Mouse (Mus musculus) liver (tissue): ENCODE measurements around the gene Dpp8.

ENCODE experiments used
- DNase-seq: peaks from one replicate; pipeline ENCODE4 v3.0.0-alpha.2; 2020; ENCODE audit warnings: mixed read lengths

Dpp8 gene

DNA sequence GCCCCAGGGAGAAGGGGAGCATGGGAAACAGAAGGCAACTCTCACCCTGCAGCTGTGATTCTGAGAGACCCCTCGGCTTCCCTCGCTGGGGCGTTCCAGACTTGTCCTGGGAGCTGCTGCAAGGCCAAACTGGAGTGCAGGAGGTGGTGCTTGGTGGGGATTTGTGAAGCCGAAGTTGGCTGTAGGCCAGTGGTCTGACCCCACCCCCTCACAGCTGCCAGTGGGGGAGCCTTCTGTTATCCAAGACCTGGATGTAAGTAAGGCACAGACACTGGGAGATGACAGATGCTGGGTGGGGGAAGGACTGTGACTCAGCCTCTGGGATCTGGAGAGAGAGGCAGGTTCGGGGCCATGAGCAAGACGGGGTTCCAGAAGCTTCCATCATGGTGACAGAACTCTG, 62.0 kb downstream of the Dpp8 start:
- peak; percentile 60 for DNase-seq

DNA sequence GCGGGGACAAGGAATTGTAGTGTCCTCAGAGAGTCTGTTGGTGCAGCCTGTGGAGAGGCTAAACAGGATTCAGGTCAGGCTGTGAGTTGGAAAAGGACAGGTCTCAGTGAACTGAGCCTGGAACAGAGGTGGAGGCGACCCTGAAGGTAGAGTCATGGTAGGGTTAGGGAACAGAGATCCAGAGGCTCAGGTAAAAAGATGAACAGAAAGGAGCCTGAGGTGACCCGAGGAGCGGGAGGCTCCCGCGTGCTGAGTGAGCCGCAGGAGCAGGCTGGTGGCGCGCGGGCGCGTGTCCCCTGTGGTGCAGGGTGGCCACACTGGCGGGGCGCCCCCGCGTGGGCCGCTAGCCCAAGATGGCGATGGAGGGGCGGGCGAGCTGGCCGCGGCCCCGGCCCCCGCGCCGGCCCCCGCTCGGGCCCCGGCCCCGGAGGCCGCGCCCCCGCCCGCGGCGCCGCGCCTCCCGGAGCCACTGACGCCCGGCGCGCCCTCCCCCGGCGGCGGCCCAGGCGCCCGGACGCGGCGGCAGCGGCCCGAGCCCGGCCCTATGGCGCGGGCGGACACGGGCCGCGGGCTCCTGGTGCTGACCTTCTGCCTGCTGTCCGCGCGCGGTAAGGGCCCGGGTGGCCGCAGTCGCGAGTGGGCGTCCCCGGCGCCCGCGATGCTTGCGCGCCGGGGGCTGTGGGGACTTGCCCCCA, 68.9 kb downstream of the Dpp8 start, which contains the start of gene Igdcc4:
Gene Igdcc4 (plus strand): TSS at position 496 of the 695 bp plus-strand sequence.
- no peak for DNase-seq

DNA sequence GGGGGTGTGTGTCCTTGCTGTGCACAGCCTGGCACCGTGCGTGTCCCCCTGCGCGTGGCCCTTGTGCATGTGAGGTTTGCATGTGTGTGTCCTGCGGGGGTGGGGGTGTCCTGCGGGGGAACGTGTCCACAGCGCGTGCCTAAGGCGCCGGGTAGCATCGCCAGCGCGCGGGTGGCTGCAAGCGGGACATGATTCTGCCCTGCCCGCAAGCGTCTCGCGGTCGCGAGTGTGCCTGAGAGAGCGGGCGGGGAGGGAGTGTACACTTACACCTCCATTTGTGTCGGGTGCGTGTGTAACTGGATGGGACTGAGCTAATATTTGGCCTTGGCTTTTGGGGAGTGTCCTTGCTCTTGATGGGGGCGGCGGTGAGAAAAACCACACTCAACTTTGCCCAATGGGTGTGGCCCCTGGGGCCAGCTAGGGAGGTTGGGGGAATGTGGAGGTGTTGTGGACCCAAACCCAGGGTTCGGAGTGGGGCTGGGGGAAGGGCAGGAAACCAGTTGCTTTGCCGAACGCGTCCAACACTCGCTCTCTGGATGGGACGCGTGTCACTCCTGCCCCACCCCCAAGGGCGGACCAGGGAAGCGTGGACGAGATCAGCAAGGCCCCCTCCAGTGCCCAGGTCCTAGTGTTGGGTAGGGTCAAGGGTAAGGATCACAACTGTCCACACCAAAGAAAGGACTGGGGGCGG, 69.6 kb downstream of the Dpp8 start:
- peak; percentile 63 for DNase-seq

DNA sequence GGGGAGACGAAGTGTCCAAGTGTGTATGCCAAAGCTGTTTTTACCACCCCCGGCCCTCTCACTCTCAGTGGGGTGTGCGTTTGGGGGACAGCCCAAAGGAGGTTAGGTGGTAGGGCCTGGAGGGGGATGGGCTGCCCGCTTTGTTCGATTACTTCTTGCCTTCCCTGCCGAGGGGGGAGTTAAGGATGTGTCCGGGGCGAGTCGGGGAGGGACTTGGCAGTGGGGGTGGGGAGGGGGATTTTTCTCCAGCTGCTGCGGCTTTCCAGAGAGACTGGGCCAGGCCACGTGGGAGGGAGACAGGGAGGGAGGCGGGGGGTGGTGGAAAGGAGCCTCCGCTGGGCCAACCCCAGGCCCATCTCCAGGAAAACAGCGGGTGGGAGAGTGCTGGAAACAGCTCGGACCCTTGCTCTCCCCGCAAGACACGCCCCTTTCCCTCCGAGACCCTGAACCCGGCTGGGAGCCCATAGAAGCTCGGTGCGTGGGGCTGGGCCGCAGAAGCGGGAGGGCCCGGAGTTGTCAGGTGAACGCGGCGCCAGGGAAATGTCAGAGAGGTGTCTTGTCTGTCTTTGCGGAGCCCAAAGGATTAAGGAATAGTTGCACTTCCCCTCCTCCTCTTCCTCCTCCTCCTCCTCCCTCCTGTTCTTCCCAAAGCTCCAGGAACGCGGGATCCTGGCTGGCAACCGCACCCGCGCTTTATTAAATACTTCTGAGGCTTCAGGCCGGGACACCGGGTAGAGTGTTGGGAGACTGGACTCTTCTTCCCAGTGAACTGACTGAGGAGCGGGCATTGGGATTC, 70.4 kb downstream of the Dpp8 start:
- DNase-seq, result peak; percentile 69

DNA sequence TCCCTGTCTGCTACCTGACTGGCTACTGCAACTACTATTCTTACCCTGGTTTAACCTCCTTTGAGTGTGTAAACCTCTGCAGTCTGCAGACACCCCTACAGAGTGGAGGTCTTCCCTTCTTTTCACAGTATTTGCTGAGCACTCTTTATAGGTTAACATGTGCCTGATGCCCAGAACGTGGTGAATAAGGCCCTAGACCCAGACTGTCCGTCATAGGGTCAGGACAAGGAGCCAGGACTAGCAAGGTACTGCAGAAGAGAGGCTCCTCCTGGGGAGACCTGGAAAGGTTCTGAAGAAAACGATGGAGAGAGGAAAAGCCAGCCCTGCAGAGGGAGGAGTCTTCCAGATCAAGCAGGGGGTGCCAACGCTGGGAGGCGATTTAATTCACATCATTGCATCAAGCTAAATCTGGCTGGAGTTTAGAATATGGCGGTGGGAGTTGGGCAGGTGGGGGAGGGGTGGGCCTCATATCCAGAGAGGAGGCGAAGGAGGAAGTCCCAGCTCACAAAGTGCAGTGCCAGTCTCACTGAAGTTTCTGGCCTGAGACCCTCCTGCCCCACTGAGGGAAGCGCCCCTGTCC, 71.0 kb downstream of the Dpp8 start:
- DNase-seq, result no peak

DNA sequence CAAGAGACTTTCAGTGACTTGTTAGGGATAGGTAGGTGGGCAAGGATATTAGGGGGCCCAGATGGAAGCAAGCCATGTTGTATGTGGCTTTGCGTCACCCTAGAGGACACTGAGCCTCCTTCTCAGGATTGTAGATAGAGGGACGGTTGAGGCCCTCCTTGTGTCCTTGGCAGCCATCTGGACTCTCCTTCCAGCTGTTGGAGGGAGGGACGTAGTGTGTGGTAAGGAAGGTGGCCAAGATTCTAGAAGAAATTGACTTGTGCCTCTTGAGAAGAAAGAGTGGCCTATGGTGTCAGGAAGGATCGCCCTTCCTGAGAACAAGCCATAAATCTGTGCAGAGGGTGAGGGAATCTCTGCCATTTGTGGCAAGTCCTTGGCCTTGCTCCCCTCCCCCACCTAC, 74.6 kb downstream of the Dpp8 start:
- DNase-seq, result no peak

DNA sequence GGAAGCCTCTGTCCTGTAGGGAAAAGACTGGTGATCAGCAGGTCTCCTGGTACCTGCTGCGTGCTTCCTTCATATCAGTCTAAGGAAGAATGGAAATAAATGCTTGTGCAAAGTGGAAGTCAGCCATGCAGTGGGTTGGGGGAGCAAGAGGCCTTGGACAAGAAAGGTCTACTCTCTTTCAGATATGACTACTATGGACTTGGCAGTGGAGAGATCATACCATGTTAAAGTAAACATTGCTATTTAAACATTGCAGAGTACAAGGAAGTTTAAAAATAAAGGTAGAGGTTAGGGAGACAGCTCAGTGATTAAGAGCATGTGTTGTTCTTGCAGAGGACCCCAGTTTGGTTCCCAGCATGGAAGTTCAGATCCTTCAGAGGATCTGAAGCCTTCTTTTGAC, 75.7 kb downstream of the Dpp8 start:
- DNase-seq, result no peak

DNA sequence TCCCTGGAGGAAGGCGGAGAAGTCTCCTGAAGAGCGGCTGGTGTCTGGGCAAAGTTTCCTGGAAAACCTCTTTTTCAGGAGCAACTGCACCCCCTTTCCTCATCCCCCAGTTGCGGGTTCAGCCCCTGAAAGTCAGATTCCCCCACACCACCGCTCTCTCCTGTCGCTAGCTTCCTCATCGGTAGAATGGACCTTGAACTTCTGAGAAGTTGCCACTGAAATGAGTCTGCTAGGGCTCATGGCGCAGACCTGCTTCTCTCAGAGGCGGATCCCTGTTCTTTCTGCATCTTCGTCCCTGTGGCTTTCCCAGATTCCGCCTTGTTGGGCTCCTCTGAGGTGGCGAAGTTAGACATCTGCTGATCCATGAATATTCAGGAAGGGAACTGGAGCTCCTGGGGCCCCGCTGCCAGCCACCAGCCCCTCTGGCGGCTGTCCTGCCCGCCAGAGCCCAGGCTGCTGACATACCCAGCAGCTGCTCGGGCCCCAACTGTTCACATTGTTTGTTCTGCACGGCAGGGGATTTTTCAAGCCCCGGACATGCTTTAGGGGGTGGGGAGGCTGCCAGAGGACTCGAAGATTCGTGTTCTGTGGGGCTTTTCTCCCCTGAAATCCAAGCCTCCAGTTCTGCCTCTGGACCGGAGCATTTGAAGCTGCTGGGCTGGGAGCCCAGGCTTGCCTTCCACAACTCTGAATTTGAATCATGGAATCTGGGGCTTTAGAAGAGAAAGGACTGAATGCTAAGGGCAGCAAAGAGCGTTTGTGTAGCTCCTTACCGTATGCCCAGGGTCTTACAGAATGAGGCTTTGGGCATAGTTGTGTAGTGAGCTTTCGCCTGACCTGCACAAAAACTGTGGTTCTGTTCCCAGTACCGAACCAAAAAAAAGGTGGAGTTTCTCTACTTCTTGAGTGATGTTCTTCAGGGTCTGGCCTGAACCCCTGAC, 77.2 kb downstream of the Dpp8 start:
- DNase-seq, result peak; percentile 20

DNA sequence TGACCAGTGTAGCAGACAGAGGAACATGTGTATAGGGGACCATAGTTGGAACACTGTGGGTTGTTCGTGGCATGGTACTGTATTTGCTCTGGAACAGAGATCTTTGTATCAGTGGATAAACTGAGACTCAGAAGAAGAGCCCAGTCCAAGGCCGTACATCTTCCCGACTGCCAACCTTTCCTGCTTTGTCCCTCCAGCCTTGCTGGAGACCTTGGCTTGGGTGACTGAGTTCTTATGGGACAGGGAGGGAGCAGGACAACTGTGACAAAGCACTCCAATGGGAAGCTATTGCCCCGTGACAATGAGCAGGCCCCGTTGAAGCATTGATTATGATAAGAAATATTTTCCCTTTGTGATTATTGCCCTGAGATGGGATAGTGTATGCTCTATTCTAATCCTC, 79.5 kb downstream of the Dpp8 start:
- no peak for DNase-seq

DNA sequence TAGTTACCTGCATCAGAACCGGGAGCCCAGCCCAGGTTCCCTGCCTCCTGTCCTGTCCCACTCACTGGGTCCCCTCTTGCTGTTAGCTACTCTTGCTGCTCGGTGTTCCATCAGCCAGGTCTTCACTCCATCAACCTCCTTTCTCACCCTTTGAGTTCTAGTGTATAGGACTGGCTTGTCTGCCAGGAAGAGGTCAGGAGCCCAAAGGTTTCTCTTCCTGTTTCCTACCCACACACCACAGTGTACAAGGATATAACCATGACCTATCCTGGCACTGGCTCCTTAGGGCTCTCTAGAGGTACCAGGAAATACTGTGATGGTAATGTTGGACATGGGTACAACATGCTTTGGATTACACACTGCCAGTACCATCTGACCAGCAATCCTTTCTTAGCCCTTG, 81.5 kb downstream of the Dpp8 start:
- DNase-seq, result no peak

DNA sequence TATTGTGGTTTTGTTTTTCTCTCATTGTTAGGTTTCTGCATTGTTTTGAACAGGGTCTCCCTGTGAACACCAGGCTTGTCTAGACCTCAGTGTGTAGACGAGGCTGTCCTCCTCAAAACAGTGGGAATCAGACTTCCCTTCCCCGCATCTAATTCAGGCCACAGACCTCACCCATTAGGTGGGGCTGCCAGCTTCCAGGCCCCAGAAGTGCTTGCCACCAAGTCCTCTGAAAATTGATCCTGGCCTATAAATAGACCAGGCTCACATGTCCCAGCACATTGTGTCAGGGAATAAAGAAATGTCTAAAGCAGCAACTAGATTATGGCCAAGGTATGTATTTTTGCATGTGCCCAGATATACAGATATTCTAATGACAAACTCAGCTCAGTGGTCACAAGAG, 83.7 kb downstream of the Dpp8 start:
- DNase-seq, result no peak

DNA sequence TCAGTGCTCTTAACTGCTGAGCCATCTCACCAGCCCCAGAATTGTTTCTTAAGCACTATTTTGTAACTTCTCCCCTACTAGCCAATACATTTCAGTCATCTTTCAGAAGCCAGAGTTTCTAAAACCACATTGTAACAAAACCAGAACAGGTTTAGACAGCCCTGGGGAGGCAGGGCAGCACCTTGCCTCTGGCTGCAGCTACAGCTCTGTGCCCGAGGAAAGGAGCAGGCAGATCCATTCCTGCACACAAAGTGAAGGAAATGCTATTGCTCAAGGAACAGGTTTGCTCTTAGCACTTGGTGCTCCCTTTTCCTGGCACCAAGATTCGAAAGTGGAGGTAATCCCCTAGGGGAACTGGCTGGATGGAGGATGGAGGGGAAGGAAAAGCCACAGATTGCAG, 85.3 kb downstream of the Dpp8 start:
- no peak for DNase-seq

DNA sequence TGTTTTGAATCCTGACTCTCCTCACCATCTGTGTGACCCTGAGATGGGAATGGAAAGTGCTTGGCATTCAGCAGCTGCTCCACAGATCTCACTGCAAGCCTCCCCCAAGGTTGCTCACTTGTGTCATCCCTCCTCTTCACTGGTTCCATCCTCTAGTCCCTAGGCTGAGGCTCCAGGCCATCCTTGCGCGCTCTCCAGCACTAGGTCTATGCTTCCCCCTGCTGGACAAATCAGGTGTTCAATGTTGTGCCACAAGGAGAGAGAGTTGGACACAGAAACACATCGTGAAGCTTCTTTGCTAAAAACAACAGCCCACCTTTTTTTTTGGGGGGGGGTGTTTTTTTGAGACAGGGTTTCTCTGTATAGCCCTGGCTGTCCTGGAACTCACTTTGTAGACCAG, 88.7 kb downstream of the Dpp8 start:
- DNase-seq, result peak; percentile 66

DNA sequence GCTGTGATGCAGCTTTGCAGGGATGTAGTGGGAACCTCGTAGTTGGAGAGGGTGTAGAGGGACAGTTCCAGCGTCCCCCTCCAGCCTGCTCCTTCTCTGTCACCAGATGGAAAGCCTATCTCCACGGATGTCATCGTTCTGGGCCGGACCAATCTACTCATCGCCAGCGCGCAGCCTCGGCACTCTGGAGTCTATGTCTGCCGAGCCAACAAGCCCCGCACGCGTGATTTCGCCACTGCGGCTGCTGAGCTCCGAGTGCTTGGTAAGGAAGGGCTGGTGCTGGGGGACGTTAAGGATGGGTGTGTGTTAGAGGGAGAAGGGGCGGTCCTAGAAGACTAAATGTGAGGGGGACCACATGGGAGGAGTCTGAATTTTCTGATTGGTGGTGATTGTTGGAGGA, 90.3 kb downstream of the Dpp8 start:
- no peak for DNase-seq

DNA sequence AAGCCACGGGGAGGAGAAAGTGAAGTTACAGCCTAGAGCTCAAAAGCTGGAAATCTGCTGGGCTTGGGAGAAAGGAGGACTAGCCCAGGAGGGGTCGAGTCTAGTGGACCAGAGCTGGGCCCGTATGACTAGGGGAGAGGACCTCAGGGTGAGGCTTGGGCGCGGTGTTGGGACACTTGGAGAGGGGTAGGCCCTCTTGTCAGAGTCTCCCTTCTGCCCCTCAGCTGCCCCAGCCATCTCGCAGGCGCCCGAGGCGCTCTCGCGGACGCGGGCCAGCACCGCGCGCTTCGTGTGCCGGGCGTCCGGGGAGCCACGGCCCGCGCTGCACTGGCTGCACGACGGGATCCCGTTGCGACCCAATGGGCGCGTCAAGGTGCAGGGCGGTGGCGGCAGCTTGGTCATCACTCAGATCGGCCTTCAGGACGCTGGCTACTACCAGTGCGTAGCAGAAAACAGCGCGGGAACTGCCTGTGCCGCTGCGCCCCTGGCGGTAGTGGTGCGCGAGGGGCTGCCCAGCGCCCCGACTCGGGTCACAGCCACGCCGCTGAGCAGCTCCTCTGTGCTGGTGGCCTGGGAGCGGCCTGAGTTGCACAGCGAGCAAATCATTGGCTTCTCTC, 91.4 kb downstream of the Dpp8 start:
- peak; percentile 48 for DNase-seq

DNA sequence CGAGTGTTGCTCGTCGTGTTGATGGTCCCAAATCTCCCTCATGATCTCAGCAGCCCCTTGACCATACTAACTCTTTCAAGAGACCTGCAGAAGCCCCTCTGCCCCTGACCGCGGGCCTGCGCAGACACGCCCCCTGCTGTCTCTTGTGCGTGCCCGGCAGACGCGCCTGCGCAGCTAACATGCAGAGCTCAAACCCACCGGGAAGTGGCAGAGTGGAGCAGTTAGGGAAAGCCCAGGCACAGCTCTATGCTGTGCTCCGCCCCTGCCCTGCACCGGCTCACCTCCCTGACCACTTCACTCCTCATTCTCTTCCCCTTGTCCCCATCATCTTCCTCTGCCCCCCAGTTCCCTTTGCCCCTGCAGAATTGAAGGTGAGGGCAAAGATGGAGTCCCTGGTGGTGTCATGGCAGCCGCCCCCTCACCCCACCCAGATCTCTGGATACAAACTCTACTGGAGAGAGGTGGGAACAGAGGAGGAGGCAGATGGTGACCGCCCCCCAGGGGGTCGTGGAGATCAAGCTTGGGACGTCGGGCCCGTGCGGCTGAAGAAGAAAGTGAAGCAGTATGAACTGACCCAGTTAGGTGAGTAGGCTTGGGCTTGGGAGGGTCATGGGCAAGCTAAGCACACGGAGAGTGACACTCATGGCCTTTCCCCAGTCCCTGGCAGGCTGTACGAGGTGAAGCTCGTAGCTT, 96.1 kb downstream of the Dpp8 start:
- DNase-seq, result peak; percentile 61

DNA sequence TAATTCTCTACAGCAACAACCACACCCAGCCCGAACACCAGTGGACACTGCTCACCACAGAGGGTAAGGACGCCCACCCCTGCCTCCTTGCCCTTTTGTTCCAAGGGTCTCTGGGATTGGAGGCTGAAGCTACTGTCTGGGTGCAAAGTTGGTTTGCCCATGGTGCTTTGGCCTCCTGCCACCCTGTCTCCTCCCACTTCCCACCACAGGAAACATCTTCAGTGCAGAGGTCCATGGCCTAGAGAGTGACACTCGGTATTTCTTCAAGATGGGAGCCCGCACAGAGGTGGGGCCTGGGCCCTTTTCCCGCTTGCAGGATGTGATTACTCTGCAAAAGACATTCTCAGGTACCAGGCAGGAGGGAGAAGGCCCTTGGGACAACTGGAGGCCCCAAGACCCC, 99.5 kb downstream of the Dpp8 start:
- DNase-seq, result no peak
